Mouse (Mus musculus) kidney, embryonic 16.5 days (tissue): ENCODE data around the gene Cyp2w1. TPM values are rescaled to one million over a fixed set of nuclear protein-coding genes. Genes with fewer than 3 reads are reported as not detected.
"Not testable (repeated sequence)": the region's sequence is repeated elsewhere in the genome, so short reads cannot be mapped to it uniquely, and the experiment has no call there.

Experiments used
- ATAC-seq: fragments of 200-750 bp; cut with Nextera tagmentation; 2 replicates; pipeline ENCODE4 v1.8.0; 2017; ENCODE audit warnings: moderate TSS enrichment; ENCODE audit not compliant: low FRiP score, low TSS enrichment
- H3K27ac ChIP-seq: fragments of 300-500 bp; sonication (generic); 2 replicates; pipeline ENCODE4 v1.5.1; 2014; ENCODE audit warnings: low read length
- H3K27me3 ChIP-seq: fragments of 300-500 bp; sonication (generic); 2 replicates; pipeline ENCODE4 v1.6.1; 2014; ENCODE audit warnings: low read length, control low read depth, mixed read lengths; ENCODE audit not compliant: insufficient read depth
- H3K36me3 ChIP-seq: fragments of 300-500 bp; sonication (generic); 2 replicates; pipeline ENCODE4 v1.6.1; 2014; ENCODE audit warnings: low read length, control low read depth, mixed read lengths; ENCODE audit not compliant: insufficient read depth
- H3K4me1 ChIP-seq: fragments of 300-500 bp; sonication (generic); 2 replicates; pipeline ENCODE4 v1.6.1; 2014; ENCODE audit warnings: low read length, control low read depth, mixed read lengths; ENCODE audit not compliant: insufficient read depth
- H3K4me2 ChIP-seq: fragments of 300-500 bp; sonication (generic); replicated peaks from 2 replicates; pipeline ENCODE4 v1.6.1; 2014; ENCODE audit warnings: low read depth, low read length
- H3K4me3 ChIP-seq: fragments of 300-500 bp; sonication (generic); 2 replicates; pipeline ENCODE4 v1.5.1; 2014; ENCODE audit warnings: mild to moderate bottlenecking, low read length
- H3K9ac ChIP-seq: fragments of 300-500 bp; sonication (generic); replicated peaks from 2 replicates; pipeline ENCODE4 v1.6.1; 2014; ENCODE audit warnings: low read length
- H3K9me3 ChIP-seq: fragments of 300-500 bp; sonication (generic); 2 replicates; pipeline ENCODE4 v1.6.1; 2016; ENCODE audit warnings: low read length, control low read depth
- WGBS: fragments of 180-500 bp; shearing (Covaris S2); extraction: QIAGEN DNeasy Blood & Tissue Kit; methylation state at CpG from one replicate; pipeline ENCODE4 v1.1.7; 2014; 5-methylcytosine and 5-hydroxymethylcytosine counted together
- polyA plus RNA-seq: library from polyadenylated mRNA; unstranded; fragments of >200 nt; fragmentation: Nextera tagmentation; extraction: Ambion mirVana; gene quantifications from 2 replicates; pipeline ENCODE4 v1.2.1, GENCODE M21; 2015

The Cyp2w1 gene
- polyA plus RNA-seq, 1 experiment from 2014 or later, result not detected

DNA sequence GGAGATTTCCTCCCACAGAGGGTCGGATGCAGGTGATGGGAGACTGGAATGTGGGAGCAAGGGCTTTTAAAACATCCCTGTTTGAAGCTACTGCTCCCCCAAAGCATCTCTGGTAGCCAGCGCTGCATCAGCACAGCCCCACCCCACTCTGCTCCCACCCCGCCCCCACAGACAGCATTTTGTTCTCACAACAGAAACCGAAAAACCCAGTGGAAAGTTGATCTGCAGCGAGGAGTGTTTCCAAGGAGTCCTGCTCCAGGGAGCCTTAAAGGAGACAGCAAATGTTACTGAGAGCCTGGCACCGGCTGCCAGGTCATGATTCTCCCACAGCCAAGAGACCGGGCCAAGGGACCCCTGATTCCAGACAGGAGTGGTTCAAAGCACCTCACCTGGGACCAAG is 21.7 kb upstream of the Cyp2w1 start:
- ATAC-seq, result no peak
- WGBS, result 56% methylated on average over 7 of the region's 7 CpGs
- H3K27ac ChIP-seq, result no peak overlapping the region

GRCm38 (mm10) chr5:139331742-139332141 is 20.7 kb upstream of the Cyp2w1 start:
- Histone ChIP-seq H3K27ac (no peak overlapping the region), H3K4me1 (peaks cover 16% of the 10 kb centered on the region), H3K27me3 (no peaks in the 10 kb centered on the region), H3K36me3 (no peaks in the 10 kb centered on the region), H3K4me2 (no peak overlapping the region), H3K4me3 (no peak overlapping the region), H3K9ac (no peak overlapping the region), H3K9me3 (no peaks in the 10 kb centered on the region)
- 18% methylated on average over 8 of the region's 8 CpGs for WGBS
- 0 out of 2 replicates have a peak, but pooled peaks have one; percentile 16 for ATAC-seq

More for the DNA sequence above, 21.7 kb upstream of the Cyp2w1 start:
- H3K9ac ChIP-seq, result no peak overlapping the region
- no peak overlapping the region for H3K4me3 ChIP-seq
- H3K36me3 ChIP-seq, result no peaks in the 10 kb centered on the region
- no peaks in the 10 kb centered on the region for H3K9me3 ChIP-seq
- H3K4me1 ChIP-seq, result peaks cover 16% of the 10 kb centered on the region
- H3K27me3 ChIP-seq, result peaks cover 7% of the 10 kb centered on the region
- no peak overlapping the region for H3K4me2 ChIP-seq

DNA sequence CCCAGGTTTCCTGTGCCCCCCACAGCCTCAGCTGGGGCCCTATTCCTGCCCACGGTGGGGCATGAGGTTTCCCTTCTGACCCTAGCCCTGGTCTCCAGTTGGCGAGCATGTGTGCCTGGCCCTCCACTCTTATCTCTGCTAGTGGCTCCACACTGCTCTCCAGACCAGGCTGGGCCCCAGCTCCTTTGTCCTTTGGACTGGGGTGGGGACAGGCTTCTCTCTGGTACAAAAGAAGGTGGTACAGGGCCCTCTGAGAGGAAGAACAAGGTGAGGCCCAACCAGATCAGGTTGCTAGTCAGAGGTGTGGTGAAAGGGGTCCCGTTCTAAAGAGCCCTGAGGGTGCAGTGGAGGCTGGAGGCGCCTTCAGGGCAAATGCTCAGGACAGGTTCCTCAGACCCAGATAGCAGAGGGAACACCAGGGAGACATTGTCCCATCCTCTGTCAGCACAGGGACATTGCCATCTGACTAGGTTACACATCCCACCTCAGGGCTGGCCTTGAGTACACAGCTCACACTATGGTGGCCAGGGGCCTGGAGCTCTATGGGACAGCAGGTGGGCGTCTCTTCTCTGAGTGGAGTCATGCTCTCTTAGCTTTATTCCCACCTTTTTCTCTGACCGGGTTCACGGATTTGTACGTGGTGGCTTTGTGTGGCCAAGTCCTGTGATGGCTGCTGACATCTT is 19.7 kb upstream of the Cyp2w1 start:
- Histone ChIP-seq H3K4me3 (no peak overlapping the region), H3K4me1 (peaks cover 16% of the 10 kb centered on the region), H3K4me2 (no peak overlapping the region), H3K27me3 (no peaks in the 10 kb centered on the region), H3K9me3 (no peaks in the 10 kb centered on the region), H3K9ac (no peak overlapping the region), H3K36me3 (peaks cover 3% of the 10 kb centered on the region), H3K27ac (no peak overlapping the region)
- 74% methylated on average over 8 of the region's 8 CpGs for WGBS
- ATAC-seq, result 0 out of 2 replicates have a peak, but pooled peaks have one; percentile 34

GRCm38 (mm10) chr5:139333301-139334013 is 19.0 kb upstream of the Cyp2w1 start:
- Histone ChIP-seq H3K9ac (no peak overlapping the region), H3K27me3 (no peaks in the 10 kb centered on the region), H3K27ac (no peak overlapping the region; the same call in 1 of the 2 replicates), H3K4me1 (peaks cover 20% of the 10 kb centered on the region), H3K9me3 (no peaks in the 10 kb centered on the region), H3K4me3 (no peak overlapping the region), H3K36me3 (peaks cover 10% of the 10 kb centered on the region), H3K4me2 (no peak overlapping the region)
- ATAC-seq, result no peak; the same call in 1 of the 2 replicates
- 30% methylated on average over 16 of the region's 16 CpGs for WGBS

- H3K27ac ChIP-seq, result not testable (repeated sequence)
- 89% methylated on average over 10 of the region's 10 CpGs for WGBS
Measured at GRCm38 (mm10) chr5:139334394-139334793, 18.0 kb upstream of the Cyp2w1 start.

DNA sequence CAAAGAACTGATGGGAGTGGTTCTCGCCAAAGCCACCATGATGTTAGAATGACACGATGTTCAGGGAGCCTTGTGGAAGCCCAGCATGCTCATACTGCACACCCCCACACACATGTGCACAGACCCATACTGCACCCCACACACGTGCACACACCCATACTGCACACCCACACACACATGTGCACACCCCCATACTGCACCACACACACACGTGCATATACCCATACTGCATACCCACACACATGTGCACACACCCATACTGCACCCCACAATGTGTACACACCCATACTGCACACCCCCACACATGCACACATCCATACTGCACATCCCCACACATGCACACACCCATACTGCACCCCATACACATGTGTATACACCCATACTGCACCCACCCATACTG is 16.8 kb upstream of the Cyp2w1 start:
- WGBS, result 94% methylated on average over 4 of the region's 4 CpGs
- no peaks in the 10 kb centered on the region for H3K27me3 ChIP-seq
- ATAC-seq, result no peak
- no peaks in the 10 kb centered on the region for H3K9me3 ChIP-seq
- peaks cover 25% of the 10 kb centered on the region for H3K36me3 ChIP-seq
- no peak overlapping the region for H3K4me3 ChIP-seq
- no peak overlapping the region for H3K9ac ChIP-seq
- H3K4me2 ChIP-seq, result no peak overlapping the region
- no peak overlapping the region for H3K27ac ChIP-seq
- H3K4me1 ChIP-seq, result peaks cover 30% of the 10 kb centered on the region

More at GRCm38 (mm10) chr5:139334394-139334793, 18.0 kb upstream of the Cyp2w1 start:
- not testable (repeated sequence) for H3K27me3 ChIP-seq, H3K9ac ChIP-seq, H3K4me3 ChIP-seq, ATAC-seq, H3K4me2 ChIP-seq, H3K9me3 ChIP-seq
- Histone ChIP-seq H3K36me3 (peaks cover 20% of the 10 kb centered on the region), H3K4me1 (peaks cover 27% of the 10 kb centered on the region)

DNA sequence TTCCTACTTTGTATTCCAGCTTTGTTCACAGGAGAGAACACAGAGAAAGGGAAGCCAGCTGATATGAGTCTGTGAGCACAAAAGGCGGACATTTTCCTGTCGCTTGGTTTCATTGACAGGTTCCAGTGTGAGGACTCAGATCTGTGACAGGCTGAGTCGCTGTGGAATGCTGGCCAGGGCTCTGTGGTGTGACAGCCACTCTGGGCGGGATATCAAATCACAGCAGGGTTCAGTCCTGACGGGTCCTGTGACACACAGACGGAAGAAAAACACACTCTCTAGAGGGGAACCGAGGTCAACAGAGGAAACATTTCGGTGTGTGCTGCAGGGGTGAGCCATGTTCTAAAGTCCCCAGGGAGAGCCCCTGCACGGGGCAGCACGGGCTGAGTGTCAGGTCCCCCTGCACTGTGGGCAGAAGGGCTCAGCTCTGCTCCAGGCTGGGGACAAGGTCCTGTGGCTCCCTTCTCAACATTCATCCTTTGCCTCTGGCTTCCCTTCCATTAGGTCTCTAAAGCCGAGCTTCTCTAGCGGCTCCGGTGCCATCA is 14.5 kb upstream of the Cyp2w1 start:
- peaks cover 40% of the 10 kb centered on the region for H3K36me3 ChIP-seq
- WGBS, result 52% methylated on average over 13 of the region's 13 CpGs
- peaks cover 22% of the 10 kb centered on the region for H3K4me1 ChIP-seq
- no peak overlapping the region for H3K4me3 ChIP-seq
- no peak overlapping the region for H3K4me2 ChIP-seq
- 0 out of 2 replicates have a peak, but pooled peaks have one; percentile 20 for ATAC-seq
- no peaks in the 10 kb centered on the region for H3K9me3 ChIP-seq
- 0 out of 2 replicates have a peak overlapping the region, but pooled peaks have one; percentile 10 for H3K27ac ChIP-seq
- no peaks in the 10 kb centered on the region for H3K27me3 ChIP-seq
- H3K9ac ChIP-seq, result no peak overlapping the region

- Histone ChIP-seq H3K4me3 (no peak overlapping the region), H3K4me1 (peaks cover 22% of the 10 kb centered on the region), H3K27ac (no peak overlapping the region), H3K9me3 (no peaks in the 10 kb centered on the region), H3K36me3 (peaks cover 40% of the 10 kb centered on the region), H3K4me2 (no peak overlapping the region), H3K27me3 (no peaks in the 10 kb centered on the region), H3K9ac (no peak overlapping the region)
- no peak for ATAC-seq
- 52% methylated on average over 3 of the region's 3 CpGs for WGBS
Measured at GRCm38 (mm10) chr5:139338403-139338802, 14.0 kb upstream of the Cyp2w1 start.

DNA sequence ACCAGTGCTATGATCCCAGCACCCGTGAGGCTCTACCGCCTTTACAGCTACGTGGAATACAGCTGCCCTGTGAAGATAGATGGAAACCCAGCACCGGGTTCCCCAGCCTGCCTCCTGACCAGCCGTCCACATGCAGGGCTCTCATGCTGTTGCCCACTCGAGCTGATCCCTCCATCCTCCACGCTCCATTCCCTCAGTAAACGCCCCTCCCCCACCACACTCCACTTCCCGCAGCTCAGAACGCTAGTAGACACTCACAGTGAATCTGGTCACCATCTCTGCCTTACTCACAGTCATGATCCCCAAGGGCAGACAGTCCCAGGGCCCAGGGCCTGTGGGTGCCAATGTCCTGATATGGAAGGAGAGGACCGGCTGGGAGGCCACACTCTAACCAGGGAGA is 13.5 kb upstream of the Cyp2w1 start:
- WGBS, result 53% methylated on average over 11 of the region's 11 CpGs
- peaks cover 22% of the 10 kb centered on the region for H3K4me1 ChIP-seq
- H3K9ac ChIP-seq, result peak overlapping the region; percentile 26; the same call in 1 of the 2 replicates
- no peak overlapping the region for H3K4me3 ChIP-seq
- no peaks in the 10 kb centered on the region for H3K27me3 ChIP-seq
- H3K27ac ChIP-seq, result no peak overlapping the region
- peaks cover 40% of the 10 kb centered on the region for H3K36me3 ChIP-seq
- no peaks in the 10 kb centered on the region for H3K9me3 ChIP-seq
- H3K4me2 ChIP-seq, result no peak overlapping the region
- no peak for ATAC-seq
